Mouse (Mus musculus): ENCODE measurements around the gene Ankmy1.

Ankmy1 gene

DNA sequence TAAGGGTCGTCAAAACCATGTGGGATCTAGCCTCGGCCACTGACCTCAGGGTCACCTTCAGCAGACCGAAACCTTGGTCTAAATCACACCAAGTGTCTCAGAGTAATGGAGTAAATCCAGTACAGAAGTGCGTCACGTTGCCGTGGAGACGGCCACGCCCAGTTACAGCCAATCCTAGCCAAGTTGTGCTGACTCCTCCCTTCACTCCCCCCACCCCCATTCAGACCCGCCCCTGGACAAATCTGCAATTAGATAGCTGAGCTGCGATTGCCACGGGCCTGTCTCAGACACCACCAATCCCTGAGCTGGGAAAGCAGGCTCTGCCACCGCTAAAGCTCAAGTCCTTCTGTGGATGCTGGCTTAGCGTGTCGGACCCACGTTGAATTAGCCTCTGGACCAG, at the start of gene Ankmy1:
Ankmy1 (minus strand) TSS at position 121 of the 400 bp plus-strand sequence.
- DNase-seq (ENCODE audit: low read depth): no peak

DNA sequence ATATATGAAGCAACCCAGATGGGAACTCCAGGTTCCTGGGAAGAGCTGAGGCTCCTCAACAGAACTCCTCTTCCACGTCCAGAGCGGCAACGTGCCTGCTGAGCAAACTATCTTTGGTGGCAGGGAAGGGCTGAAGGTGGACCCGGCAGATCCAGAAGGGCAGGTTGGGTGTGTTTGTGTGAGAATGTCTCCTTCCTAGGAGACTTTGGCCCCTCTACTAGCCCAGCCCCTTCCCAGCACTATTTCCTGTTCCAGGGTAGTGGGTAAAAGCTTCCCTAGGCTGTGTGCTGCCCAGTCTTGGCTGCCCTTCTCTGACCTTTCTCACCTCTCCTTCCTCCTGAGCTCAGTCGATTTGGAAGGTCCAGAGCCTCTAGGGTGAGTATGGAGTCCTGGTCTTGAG, 47.9 kb upstream of the Ankmy1 start, which contains the start of gene Gpr35:
Gpr35 (plus strand) TSS at position 259 of the 400 bp plus-strand sequence.
- no peak for DNase-seq (ENCODE audit: low read depth)

DNA sequence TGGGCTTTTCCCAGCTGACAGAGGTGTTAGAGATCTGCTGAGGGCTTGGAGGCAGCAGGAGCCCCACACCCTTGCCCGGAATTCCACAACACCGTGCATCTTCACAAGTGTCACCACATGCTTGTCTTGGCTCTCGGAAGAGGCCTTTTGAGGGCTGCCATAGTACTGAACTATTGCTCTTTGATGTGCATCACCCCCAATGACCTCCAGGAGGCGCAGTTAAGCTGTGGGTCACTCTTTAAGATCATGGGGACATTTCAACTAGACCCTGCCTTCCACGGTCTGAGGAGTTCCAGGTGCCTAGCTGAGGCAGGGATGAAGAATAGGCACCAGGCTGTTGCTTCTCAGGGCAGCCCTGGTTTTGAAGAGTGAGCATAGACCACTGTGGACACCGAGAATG, 46.7 kb upstream of the Ankmy1 start:
- no peak for DNase-seq (ENCODE audit: low read depth)

DNA sequence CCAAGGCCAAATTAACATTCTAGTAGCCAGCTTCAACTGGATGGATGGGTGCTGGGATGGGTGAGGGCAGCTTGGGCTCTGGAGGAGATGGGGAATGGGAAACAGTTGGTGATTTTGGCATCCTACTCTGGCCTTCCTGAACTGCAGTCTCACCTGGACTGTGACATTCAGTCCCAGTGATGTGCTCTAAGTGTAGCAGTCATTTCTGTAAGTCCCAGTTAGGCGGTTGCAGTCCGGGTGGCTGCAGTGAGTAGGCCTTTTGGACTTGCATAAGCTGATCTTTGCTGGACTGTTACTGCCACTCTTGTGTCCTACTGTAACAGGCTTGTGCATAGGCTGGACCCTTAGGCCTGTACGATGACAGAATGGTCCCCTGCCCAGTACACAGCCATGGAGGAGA, 45.3 kb upstream of the Ankmy1 start:
- DNase-seq (ENCODE audit: low read depth): no peak

DNA sequence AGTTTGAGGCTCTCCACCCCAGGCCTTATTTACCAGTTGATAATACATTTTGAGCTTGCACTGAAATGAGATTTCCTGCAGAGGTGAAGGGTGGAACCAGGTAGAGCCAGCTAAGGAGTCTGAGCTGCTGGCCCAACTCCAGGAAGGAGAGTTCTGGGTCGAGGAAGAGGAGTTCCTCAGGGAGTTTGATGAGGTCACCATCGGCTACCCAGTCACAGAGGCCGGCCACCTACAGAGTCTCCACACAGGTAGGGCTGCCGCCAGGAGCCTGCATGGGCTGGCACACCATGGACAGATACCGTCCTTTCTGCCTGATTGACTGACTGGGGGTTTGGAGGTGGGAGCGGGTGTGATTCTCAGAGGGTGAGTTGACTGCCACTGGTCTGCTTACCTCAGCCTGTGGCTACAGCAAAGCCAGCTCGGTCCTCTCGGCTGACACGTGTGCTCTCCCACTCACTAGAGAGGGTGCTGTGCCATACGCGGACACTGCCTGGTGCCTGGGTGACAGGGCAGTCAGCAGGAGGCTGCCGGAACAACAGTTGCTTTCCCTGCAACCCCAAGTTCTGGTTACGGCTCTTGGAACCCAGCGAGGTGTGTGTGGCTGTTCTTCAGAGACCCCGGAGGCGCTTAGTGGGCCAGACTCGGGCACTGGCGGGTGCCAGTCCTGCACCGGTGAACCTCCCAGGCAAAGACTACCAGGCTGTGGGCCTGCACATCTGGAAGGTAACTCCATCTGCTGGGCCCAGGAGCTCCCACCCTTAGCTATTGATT, 40.7 kb upstream of the Ankmy1 start:
- no peak for DNase-seq (ENCODE audit: low read depth)

DNA sequence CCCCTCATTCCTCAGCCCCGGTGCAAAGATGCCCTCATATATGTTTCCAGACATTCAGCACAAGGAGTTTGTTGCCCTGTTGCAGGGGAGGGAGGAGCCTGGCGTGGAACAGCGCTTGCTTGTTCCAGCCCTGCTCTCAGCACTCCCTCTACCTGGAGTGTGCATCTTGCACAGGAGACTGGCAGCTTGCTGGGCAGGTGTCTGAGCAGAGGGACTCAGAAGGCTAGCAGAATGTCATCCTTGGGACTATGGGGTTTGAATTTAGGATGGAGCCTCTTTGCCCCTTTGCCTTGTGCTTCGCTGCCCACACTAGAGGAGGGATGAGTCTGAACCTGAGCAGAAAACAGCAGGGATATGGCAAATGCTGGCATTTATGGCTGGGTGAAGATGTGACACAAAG, 37.0 kb upstream of the Ankmy1 start:
- no peak for DNase-seq (ENCODE audit: low read depth)

DNA sequence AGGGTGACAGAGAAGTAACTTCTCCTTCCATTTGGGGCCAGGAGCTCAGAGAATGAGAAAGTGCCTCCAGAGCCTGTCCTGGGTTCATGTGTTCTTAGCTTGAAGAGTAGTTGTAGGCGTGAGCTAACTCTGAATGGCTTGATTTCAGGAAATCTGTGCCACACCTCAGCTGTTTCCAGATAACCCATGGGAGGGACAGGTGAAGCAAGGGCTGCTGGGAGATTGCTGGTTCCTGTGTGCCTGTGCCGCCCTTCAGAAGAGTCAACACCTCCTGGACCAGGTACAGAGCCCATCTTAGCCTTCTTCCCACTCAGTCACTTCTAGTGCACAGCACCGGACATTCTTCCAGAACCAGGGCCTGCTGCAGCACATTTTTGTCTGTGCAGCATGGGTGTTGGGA, 35.1 kb upstream of the Ankmy1 start:
- DNase-seq (ENCODE audit: low read depth): no peak

DNA sequence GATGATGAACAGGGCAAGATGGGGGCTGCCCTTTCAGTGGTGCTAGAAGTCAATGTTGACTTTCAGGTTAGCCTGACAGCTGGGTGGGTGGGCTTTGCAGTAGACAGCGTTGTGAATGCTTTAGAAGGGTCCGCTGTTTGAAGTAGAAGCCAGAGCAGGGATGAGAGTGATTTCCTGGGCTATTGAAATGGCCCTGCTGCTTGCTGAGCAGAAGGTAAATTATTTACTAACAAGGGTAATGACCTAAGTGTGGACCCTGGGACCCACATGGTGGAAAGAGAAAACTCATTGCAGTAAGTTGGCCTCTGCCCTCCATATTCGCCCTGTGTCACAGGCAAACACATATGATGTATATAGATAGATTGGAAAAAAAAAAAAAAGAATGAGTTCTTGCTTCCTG, 33.8 kb upstream of the Ankmy1 start:
- DNase-seq (ENCODE audit: low read depth): no peak

DNA sequence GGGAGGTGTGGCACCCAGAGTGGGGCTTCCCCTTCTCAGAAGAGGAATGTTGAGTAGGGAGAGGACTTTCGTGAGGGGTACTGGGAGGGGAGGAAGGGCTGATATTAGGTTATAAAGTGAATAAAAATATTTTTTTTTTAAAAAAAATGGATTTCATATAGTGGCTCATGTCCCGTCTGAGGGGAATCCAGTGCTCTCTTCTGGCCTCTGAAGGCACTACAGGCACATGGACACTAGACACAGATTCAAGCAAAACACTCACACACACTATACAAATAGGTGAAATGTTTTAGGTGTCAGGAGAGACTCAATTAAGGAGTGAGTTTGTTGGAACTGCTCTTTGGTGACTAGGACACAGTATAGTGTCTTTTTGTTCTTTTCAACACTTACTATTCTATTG, 33.3 kb upstream of the Ankmy1 start:
- no peak for DNase-seq (ENCODE audit: low read depth)

DNA sequence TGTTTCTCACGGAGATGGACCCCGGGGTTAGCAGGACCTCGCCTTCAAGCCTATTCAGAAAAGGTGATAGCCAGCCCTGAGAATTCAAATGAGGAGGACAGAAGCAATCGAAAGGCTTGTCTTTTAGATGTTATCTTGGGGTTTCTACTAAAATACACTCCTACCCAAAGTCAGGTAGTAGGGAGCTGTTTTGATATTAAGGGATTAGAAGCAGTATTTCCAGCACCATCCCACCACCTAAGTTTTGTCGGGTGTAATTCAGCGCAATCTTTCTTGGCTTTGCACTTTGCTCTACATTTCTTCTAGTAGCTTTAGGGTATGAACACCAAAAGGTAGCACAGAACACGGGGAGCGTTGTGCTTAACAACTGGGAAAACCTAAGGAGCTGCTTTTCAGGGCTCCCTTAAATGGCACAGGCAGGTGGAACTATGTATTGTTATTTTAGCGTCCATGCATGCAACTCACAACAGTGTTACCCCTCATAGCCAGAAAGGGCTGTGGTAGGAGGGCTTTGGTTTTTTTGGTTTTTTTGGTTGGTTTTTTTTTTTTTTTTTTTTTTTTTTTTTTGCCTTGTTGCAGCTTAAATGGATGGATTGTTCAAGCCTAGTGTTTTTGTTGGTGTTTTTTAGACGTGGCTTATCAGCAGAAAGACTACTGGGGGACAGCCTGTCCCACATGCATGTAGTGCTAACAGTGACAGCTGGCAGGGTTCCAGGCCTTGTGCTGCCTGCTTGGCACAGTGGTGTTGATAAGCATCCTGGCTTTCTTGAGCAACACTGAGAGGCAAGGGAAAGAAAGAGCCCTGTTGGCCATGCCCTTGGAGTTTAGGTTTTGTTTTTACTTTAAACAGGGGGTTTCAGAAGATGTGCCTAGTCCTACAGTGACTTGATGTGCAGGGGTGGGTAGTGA, 32.6 kb upstream of the Ankmy1 start:
- DNase-seq (ENCODE audit: low read depth): no peak

DNA sequence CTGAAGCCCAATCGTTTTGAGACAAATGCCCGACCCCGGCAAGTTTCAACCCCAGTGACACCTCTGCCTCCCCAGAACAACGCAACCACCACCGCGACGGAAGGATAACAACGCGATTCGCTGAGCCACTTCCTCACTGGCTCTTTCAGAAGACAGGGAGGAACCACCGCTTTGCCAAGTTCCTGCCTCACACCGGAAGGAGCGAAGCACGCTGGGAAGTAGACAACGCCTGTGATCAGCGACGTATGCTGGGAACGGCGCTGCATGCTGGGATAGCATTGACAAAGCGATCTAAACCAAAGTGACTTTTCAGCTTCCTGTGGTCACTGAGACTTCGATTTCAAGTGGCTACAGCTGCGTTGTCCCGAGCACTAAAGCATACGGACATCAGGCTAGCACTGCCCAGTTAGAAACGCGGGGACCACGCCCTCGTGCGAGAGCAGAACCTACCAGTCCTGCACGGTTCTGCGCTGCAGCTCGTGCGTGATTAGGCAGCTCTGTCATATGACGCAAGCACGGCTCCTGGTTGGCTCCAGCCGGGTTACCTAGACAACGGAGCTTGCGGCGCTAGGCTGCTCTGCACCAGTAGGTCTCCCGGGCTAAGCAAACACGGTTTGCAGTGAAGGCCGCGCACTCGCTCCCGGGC, 31.6 kb upstream of the Ankmy1 start, which contains the start of gene Capn10:
Capn10 (plus strand) TSS at position 195 of the 646 bp plus-strand sequence.
- peak; percentile 96 for DNase-seq (ENCODE audit: low read depth)

DNA sequence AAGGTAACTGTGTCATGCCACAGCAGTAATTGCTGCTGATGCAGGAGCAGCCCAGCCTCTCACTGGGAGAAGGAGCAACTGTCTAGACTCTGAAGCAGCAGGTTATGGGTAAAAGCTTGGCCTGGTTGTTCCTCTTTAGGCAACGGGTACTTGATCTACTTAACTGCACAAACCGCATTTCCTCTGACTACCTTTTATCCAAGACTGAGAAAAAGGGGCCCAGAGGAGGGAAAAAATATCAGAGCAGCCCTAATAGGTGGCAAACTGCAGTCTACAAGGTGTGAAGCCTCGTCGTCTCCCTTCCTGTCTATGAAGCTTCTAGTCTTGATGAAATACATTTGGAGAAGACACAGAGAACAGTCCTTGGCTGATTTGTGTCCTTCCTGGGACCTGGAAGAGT, 30.9 kb upstream of the Ankmy1 start:
- no peak for DNase-seq (ENCODE audit: low read depth)

DNA sequence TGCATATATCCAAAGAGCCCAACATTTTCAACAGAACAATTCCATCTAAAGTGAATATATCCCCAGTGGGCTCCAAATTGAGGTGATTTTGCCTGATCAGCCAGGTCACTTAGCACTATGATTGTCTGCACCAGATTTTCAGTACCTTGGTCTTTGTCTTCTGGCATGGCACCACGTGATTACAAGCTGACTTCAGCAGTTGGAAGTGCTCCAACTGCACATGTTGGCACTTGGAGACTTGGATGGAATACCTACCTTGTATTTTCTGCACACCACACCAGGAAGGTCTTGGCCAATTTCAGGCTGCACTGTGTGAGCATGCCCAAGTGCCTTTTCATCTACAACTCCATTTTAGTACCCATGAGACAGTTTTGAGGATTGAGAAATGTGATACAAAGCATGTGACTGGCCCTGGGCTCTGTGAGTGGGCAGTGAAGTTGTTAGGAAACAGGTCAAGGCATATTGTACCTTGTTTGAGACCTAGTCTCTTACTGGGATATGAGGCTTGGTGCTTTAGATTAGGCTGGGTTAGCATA, 27.5 kb upstream of the Ankmy1 start:
- no peak for DNase-seq (ENCODE audit: low read depth)

DNA sequence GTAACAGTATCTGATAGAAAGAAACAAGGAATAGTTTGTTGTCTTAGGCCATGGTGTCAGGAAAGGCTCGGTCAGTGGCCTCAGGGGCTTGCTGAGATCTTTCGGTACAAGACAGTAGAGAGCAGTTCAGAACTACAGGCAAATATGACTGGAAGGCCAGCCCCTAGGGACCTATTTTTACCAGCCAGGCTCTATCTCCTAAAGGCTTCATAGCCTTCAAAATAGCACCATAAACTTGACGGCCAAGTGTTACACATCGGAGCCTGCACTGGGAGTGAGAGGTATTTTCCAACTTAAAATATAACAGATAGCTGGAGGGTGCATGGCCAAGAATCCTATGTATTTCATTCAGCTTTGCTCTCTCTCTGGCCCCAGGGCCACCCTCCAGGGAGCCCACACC, 18.8 kb upstream of the Ankmy1 start:
- DNase-seq (ENCODE audit: low read depth): no peak

DNA sequence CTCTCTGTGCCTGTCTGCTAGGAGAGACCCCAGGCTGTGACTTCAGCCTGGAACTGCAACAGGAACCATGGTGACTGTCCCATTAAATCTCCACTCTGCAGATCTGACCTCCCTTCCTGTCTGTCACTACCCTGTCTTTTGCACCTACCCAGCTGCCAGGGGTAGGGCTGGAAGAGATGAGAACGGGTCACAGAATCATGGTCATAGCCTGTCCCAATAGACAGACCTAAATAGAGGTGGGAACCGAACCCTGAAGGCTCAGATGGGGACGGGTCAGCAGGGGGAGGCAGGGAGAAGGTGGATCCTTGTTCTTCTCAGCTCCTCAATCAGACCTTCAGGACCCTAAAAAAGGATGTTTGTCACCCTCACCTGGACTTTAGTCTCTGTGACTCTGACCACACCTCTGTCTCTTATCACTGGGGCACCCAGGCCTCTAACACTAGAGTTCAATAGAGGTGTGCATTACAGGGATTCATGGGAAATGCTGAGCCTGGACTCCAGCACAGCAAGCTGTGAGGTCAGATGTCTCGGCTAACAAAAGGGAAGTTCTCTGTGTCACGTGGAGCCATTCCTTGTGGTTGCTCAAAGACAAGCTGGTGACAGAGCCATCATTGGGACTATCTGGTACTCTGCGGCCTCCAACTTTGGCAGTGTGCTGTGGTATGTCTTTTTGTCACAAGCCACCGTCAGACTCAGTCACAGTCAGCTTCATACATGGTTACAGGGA, 17.9 kb upstream of the Ankmy1 start:
- DNase-seq (ENCODE audit: low read depth): no peak

DNA sequence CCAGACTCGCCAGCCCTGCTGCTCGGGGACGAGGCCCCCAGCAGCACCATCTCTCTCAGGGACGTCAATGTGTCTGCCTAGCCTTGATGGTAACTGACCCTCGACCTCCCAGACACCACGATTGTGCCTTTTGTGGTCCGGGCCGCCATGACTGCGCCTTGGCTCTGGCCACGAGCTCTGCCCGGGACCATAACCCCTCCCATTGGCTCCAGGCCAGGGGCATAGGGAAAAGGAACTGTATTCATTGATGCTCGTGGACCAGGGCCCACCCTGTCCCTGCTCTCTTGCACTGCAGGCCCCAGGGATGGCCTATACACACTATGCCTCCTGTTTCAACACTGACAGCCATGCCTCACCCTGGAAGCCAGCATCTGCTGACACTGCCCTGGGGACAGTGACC, 17.1 kb upstream of the Ankmy1 start:
- no peak for DNase-seq (ENCODE audit: low read depth)

DNA sequence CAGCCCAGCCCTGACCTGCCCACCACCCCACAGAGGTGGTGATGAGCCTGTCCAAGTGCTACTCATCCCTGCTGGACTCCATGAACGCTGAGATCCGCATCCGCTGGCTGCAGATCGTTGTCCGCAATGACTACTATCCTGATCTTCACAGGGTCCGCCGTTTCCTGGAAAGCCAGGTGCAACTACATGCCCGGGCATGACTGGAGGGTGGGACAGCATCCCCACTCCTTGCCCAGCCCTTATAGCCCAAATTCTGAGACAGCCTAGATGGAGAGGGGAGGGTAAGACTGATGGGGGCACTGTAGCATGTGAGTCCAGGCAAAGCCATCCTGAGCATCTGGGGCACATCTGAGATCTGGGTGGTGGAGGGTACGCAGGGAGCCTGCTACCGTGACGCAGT, 16.4 kb upstream of the Ankmy1 start:
- DNase-seq (ENCODE audit: low read depth): no peak

DNA sequence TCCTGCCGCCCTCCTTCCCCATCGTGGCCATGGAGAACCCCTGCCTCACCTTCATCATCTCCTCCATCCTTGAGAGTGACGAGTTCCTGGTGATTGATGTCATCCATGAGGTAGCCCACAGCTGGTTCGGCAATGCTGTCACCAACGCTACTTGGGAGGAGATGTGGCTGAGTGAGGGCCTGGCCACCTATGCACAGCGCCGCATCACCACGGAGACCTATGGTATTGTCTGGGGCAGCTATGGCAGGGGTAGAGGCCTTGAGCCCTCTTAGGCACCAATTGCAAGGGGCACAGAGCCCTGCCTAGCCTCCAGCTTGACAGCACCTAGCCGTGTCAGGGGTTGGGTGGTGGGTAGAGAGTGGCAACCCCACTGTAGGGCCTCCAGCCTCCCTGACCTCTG, 14.0 kb upstream of the Ankmy1 start:
- no peak for DNase-seq (ENCODE audit: low read depth)

DNA sequence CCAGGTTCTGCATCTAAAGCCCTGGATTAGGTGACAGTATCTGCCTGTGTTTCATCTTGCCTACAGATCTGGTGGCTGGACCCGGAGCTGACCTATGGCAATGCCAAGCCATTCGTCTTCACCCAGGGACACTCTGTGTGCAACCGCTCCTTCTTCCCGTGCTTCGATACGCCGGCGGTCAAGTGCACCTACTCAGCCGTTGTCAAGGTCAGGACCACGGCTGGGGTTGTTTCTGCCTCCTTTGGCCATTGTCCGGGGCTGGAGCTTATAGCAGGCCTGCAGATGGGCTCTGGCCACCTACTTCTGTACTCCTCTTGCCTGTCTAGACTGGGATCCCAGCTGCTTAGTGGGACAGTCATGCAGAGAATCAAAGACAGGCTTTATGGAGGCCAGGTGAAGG, 12.3 kb upstream of the Ankmy1 start:
- no peak for DNase-seq (ENCODE audit: low read depth)

DNA sequence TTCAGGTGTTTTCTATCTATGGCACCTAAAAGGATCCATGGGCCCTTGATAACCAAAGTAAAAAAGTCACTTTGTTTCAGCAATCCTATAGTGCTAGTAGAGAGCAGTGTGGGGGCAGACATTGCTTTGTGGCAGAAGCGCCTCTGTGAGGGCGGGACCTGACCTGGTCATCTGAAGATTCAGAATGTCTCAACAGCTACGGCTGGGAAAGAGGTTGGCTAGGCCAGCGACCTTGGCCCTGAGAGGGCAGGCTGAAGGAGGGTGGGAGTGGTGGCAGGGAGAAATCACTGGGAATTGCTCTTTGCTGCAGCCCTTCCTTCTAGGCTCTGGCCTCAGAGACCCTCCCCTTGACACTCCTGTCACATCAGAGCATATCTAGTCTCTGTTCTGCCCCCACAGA, 11.5 kb upstream of the Ankmy1 start:
- DNase-seq (ENCODE audit: low read depth): no peak

DNA sequence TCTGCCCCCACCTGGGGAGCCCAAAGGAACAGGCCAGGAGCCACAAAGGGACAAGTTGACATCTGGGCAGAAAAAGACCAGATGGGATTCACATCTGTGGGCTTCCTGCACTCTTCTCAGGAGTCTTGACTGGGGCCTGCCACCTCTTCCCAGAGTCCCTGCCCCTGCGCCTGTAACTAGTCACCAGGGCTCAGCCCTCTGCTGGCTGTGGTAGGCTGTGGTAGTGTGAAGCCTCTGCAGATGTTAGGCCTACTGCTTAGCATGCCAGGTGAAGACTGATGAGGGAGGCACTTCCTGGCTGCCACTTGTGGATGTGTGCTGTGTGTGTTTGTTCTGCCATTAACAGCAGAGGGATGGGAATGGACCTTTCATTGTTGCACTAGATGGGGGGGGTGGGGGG, 9.6 kb upstream of the Ankmy1 start:
- no peak for DNase-seq (ENCODE audit: low read depth)

DNA sequence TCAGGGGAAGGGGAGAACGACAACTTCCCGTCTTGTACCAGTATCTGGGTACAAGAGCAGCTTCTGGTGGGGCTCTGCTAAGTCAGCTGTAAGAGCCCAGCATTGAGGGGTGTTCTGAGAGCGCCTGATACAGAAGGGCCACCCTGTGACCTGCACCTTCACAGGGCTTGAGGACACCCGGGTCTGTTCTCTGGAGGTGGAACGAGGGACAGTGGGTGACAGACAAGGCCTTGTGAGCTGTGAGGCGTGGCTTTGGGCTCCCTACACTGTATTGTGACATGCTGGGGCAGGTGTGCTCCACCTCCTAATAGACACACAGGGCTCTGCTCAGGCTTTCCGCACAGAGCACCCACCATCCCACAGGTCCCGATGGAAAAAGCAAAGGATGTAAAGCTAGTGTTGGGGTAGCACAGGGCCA, 9.0 kb upstream of the Ankmy1 start:
- DNase-seq (ENCODE audit: low read depth): no peak
